Mouse (Mus musculus) kidney, postnatal 0 days (tissue): ENCODE measurements around the gene Rflnb. TPM values are rescaled to one million over a fixed set of nuclear protein-coding genes. Genes with fewer than 3 reads are reported as not detected.

Experiments used
- ATAC-seq: fragments of 200-750 bp; cut with Nextera tagmentation; replicated peaks from 2 replicates; pipeline ENCODE4 v1.8.0; 2017; ENCODE audit warnings: low read depth, moderate number of reproducible peaks, moderate TSS enrichment, moderate library complexity; ENCODE audit not compliant: low FRiP score
- DNase-seq: peaks from one replicate; pipeline ENCODE4 v3.0.0-alpha.2; 2016; ENCODE audit warnings: low spot score
- H3K27ac ChIP-seq: fragments of 300-500 bp; sonication (generic); 2 replicates; pipeline ENCODE4 v1.5.1; 2014; ENCODE audit warnings: mild to moderate bottlenecking
- H3K27me3 ChIP-seq: fragments of 300-500 bp; sonication (generic); 2 replicates; pipeline ENCODE4 v1.6.1; 2014; ENCODE audit warnings: low read length, mixed read lengths; ENCODE audit not compliant: insufficient read depth
- H3K36me3 ChIP-seq: fragments of 300-500 bp; sonication (generic); 2 replicates; pipeline ENCODE4 v1.6.1; 2014; ENCODE audit warnings: low read length, mixed read lengths; ENCODE audit not compliant: insufficient read depth
- H3K4me1 ChIP-seq: fragments of 300-500 bp; sonication (generic); replicated peaks from 2 replicates; pipeline ENCODE4 v1.6.1; 2014; ENCODE audit warnings: antibody characterized with exemption, low read length, mixed read lengths; ENCODE audit not compliant: insufficient read depth
- H3K4me2 ChIP-seq: fragments of 300-500 bp; sonication (generic); 2 replicates; pipeline ENCODE4 v1.6.1; 2014; ENCODE audit warnings: mild to moderate bottlenecking, low read length, moderate library complexity, mixed read lengths
- H3K4me3 ChIP-seq: fragments of 300-500 bp; sonication (generic); replicated peaks from 2 replicates; pipeline ENCODE4 v1.5.1; 2014; ENCODE audit warnings: low read depth, low read length
- H3K9ac ChIP-seq: fragments of 300-500 bp; sonication (generic); 2 replicates; pipeline ENCODE4 v1.6.1; 2014; ENCODE audit warnings: low read depth, low read length
- H3K9me3 ChIP-seq: fragments of 300-500 bp; sonication (generic); replicated peaks from 2 replicates; pipeline ENCODE4 v1.6.1; 2016; ENCODE audit warnings: low read length, inconsistent platforms, mixed read lengths
- CTCF ChIP-seq: IDR thresholded peaks from 2 replicates; pipeline ENCODE4 v1.5.1; 2016; ENCODE audit warnings: antibody characterized with exemption, low read depth, mild to moderate bottlenecking, moderate library complexity
- whole genome bisulfite sequencing: fragments of 180-500 bp; shearing (Covaris S2); extraction: QIAGEN DNeasy Blood & Tissue Kit; methylation state at CpG from one replicate; pipeline ENCODE4 v1.1.7; 2014; 5-methylcytosine and 5-hydroxymethylcytosine counted together
- polyA plus RNA-seq: library from polyadenylated mRNA; unstranded; fragments of >200 nt; fragmentation: Nextera tagmentation; extraction: Ambion mirVana; gene quantifications from 2 replicates; pipeline ENCODE4 v1.2.1, GENCODE M21; 2015

Rflnb gene
- polyA plus RNA-seq, 1 experiment from 2014 or later, result 39.3 TPM

DNA sequence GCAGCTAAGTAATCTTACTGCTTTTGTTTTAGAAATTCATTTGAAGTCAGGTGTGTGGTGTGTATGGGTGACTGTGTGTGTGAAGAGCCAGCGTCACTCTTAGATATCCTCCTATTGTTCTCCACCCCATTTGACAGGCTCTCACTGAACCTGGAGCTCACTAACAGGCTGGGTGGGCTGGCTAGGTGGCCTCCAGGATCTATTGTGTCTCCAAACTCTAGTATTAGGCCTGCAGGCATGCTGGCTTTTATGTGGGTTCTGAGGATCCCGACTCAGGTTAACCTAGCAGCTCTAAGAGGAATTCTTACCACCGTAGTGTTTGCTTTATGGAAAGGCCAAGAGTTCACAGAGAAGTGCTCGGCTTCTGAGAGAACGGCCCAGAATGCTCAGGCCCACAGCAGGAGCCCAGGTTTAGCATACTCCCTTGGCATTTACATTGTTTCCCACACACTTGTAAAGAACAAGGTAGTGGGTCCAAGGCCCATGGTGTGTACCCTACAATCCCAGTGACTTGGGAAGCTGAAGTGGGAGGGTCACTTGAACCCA, 23.5 kb upstream of the Rflnb start:
- no peaks in the 10 kb centered on the region for H3K4me1 ChIP-seq
- H3K36me3 ChIP-seq, result no peaks in the 10 kb centered on the region; the same call in 1 of the 2 replicates
- no peak overlapping the region for H3K4me2 ChIP-seq
- 50% methylated on average over 5 of the region's 5 CpGs for WGBS
- no peak overlapping the region for H3K4me3 ChIP-seq
- no peak overlapping the region for H3K27ac ChIP-seq
- H3K9ac ChIP-seq, result no peak overlapping the region
- ATAC-seq, result no peak
- no peak for DNase-seq
- no peaks in the 10 kb centered on the region for H3K27me3 ChIP-seq
- H3K9me3 ChIP-seq, result no peaks in the 10 kb centered on the region
- TF ChIP-seq CTCF, result no peak

DNA sequence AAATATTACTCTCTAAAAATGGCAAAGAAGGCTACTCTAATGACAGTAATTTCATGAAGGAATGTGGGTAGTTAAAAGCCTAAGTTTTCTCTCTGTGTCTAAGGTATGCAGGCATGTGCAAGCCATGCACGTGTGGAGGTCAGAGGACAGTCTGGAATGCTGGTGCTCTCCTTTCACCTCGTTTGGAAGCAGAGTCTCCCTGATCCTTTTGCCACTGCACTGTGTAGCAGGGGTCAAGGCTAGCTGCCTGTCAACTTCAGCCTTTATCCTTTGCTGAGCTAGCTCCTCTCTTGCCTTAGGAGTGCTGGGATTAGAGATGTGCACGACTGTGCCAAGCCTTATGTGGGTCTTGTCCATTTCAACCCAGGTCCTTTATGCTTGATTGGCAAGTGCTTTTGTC, 22.9 kb upstream of the Rflnb start:
- H3K27ac ChIP-seq, result no peak overlapping the region
- H3K4me2 ChIP-seq, result no peak overlapping the region
- no peaks in the 10 kb centered on the region for H3K4me1 ChIP-seq
- H3K36me3 ChIP-seq, result no peaks in the 10 kb centered on the region; the same call in 1 of the 2 replicates
- H3K4me3 ChIP-seq, result no peak overlapping the region
- H3K9me3 ChIP-seq, result no peaks in the 10 kb centered on the region
- DNase-seq (no peak), ATAC-seq (no peak)
- H3K27me3 ChIP-seq, result no peaks in the 10 kb centered on the region
- TF ChIP-seq CTCF, result no peak
- 45% methylated on average over 3 of the region's 3 CpGs for WGBS
- no peak overlapping the region for H3K9ac ChIP-seq

DNA sequence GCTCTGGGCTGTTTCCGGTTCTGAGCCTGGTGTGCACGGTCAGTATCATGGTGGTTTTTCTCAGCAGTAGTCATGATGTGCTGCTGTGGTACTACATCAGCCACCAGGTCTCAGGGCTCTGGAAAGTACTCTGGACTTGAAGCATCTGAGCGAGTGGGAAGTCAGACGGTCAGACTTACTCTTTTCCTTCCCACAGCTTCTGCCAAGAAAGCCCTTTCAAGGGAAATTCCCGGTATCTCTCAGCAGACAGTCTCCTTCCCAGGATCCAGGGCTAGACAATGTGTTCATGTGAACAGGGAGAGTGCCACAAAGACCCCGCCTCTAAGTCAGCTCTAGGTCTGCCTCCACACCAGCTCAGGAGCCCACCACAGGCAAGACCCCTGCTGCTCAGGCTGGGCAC, 17.8 kb upstream of the Rflnb start:
- Histone ChIP-seq H3K9me3 (no peaks in the 10 kb centered on the region), H3K4me3 (no peak overlapping the region), H3K9ac (no peak overlapping the region), H3K36me3 (no peaks in the 10 kb centered on the region; the same call in 1 of the 2 replicates), H3K27ac (no peak overlapping the region), H3K4me1 (0 out of 2 replicates have a peak, but pooled peaks cover 2% of the 10 kb centered on the region), H3K4me2 (no peak overlapping the region), H3K27me3 (no peaks in the 10 kb centered on the region)
- no peak for TF ChIP-seq CTCF
- no peak for ATAC-seq
- WGBS, result 85% methylated on average over 6 of the region's 6 CpGs
- DNase-seq, result no peak

DNA sequence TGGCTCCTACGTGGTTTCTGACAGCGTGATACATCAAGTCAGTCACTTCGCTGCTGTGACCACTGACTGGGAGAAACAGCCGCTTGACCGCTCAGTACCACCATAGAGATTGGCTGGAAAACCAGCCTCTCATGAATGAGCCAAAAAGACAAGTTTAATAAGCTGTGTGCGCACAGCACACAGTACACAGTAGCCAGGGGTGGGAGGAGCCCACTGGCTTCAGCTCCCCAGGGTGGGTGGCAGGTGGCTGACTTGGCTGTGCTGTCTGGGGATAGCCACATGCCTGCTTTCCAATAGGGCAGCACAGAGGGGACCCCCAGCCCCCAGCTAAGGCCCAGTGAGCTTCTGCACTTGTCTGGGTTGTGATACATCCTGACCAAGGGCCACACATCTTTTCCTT, 16.9 kb upstream of the Rflnb start:
- no peak overlapping the region for H3K9ac ChIP-seq
- DNase-seq, result no peak
- H3K36me3 ChIP-seq, result no peaks in the 10 kb centered on the region; the same call in 1 of the 2 replicates
- H3K27ac ChIP-seq, result no peak overlapping the region
- no peaks in the 10 kb centered on the region for H3K27me3 ChIP-seq
- ATAC-seq, result no peak
- no peak for TF ChIP-seq CTCF
- H3K4me1 ChIP-seq, result 0 out of 2 replicates have a peak, but pooled peaks cover 2% of the 10 kb centered on the region
- no peaks in the 10 kb centered on the region for H3K9me3 ChIP-seq
- H3K4me3 ChIP-seq, result no peak overlapping the region
- WGBS, result 77% methylated on average over 6 of the region's 6 CpGs
- H3K4me2 ChIP-seq, result no peak overlapping the region

DNA sequence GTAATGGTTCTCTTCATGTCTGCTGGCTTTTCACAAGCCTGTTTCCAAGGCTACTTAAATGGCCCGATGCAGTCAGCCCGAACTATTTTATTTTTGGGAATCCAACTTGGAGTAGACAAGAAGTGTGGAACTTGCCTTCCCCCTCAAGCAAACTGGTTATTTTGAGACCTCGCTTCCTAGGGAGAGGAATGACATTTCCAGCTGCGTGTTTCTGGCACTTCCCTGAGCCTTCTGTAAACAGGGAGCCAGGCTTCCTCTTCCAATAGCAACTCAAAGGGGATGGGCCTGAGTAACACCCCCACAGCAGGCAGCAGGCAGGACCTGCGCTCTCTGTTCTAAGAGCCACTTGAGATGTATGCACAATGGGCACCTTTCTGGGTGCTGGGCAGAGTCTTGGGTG, 15.3 kb upstream of the Rflnb start:
- Histone ChIP-seq H3K9ac (no peak overlapping the region), H3K4me2 (no peak overlapping the region), H3K36me3 (no peaks in the 10 kb centered on the region), H3K27ac (no peak overlapping the region), H3K4me3 (no peak overlapping the region), H3K27me3 (no peaks in the 10 kb centered on the region), H3K4me1 (0 out of 2 replicates have a peak, but pooled peaks cover 2% of the 10 kb centered on the region), H3K9me3 (no peaks in the 10 kb centered on the region)
- ATAC-seq, result no peak
- no peak for TF ChIP-seq CTCF
- DNase-seq, result peak; percentile 79
- 30% methylated on average over 5 of the region's 5 CpGs for WGBS

DNA sequence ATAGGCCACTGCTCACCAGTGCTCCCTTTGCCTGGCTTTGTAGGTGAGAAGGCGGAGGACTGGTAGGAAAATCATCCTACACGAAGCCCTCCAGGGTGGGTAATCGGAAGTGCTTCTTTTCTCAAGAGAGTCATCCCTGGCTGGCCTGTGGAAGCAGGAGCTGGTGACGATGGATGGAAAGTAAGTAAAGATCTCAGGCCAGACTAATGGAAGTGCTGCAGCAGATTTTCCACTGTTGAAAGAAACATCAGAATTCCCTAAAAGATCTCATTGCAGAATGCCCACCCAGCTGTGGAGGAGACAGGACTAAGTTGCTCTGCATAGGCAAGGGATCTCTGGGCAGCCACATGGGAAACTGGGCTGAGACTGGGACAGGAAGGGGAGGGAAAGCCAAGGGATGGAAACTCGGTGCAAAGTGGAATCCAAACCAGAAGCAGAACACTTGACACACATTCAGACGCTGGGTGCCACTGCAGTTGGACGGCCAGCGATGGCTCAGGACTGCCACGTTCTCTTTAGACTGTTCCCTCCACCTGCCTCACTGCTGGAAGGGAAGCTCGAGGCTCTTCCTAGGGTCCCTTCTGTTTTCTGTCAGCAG, 14.6 kb upstream of the Rflnb start:
- Histone ChIP-seq H3K9me3 (no peaks in the 10 kb centered on the region), H3K36me3 (no peaks in the 10 kb centered on the region), H3K4me3 (no peak overlapping the region), H3K27ac (no peak overlapping the region; the same call in 1 of the 2 replicates), H3K4me2 (no peak overlapping the region), H3K9ac (no peak overlapping the region), H3K27me3 (no peaks in the 10 kb centered on the region), H3K4me1 (0 out of 2 replicates have a peak, but pooled peaks cover 2% of the 10 kb centered on the region)
- 63% methylated on average over 10 of the region's 10 CpGs for WGBS
- ATAC-seq (no peak), DNase-seq (no peak)
- TF ChIP-seq CTCF, result no peak
